Mouse (Mus musculus) left cerebral cortex, postnatal 10 days (tissue): ENCODE measurements at regions not wholly inside any gene's neighbourhood (a gene's known extent, or its start where the extent isn't known, plus 50 kb on each side); places are given as distances from the start of the nearest gene placed in this dataset.

Experiments
- DNase-seq, 2 experiments: peaks; one replicate each; pipeline ENCODE4 v3.0.0; 2021 to 2022; ENCODE audit warnings: low spot score in 2 of 2, mixed read lengths in 1 of 2; ENCODE audit errors: extremely low spot score in 1 of 2
- intact Hi-C: fragments of 180-260 bp; cut with DNase I; formaldehyde crosslinking; loops from one replicate; pipeline ENCODE4 v1.15.1; 2025

- DNase-seq: no peak
These were observed 313.4 kb upstream of the G6pd2 start for GRCm38 (mm10) chr5:61495226-61495625.

GRCm38 (mm10) chr5:61507406-61507805 is 301.2 kb upstream of the G6pd2 start:
- DNase-seq: no peak
- intact Hi-C loops: no loop called here

More at GRCm38 (mm10) chr5:61495226-61495625, 313.4 kb upstream of the G6pd2 start:
- intact Hi-C loops: no loop called here

- no peak for DNase-seq
- intact Hi-C loops: no loop called here
These were observed 268.1 kb upstream of the G6pd2 start for GRCm38 (mm10) chr5:61540502-61540901.

GRCm38 (mm10) chr5:61546632-61547492 is 261.8 kb upstream of the G6pd2 start:
- intact Hi-C loops: no loop called here
- DNase-seq: peak in 1 of 2 experiments; percentile 0

DNA sequence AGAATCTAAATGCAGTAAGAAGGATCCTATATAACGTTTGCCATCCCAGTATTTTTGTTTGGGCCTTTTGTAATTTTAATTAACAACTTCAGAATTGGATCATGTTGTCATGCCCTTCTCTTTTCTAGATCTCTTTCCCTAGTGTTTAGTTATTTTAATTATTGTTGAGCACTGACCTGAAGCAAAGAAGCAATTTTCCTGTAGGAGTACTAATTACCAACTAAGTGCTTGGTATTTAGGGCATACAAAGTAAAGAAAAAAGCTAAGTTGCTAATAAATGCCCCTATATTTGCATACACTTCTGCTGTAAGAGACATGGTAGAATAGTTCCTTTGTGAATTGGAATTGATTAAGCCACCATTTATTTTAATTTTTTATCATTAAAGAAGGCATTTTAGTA is 255.1 kb upstream of the G6pd2 start:
- intact Hi-C loops: no loop called here
- no peak for DNase-seq
